Mouse (Mus musculus) erythroblast, embryonic 14.5 days (primary cell): Measurements from ENCODE around the gene Chad.

ENCODE experiments used
- GATA1 ChIP-seq: IDR thresholded peaks from 2 replicates; pipeline ENCODE4 v1.6.1; 2012; ENCODE audit warnings: low read length, inconsistent platforms, mixed read lengths
- TAL1 ChIP-seq: IDR thresholded peaks from 3 replicates; pipeline ENCODE4 v1.6.1; 2012; ENCODE audit warnings: low read length, inconsistent platforms, mixed read lengths

GRCm38 (mm10) chr11:94542400-94542799 is 22.4 kb upstream of the Chad start:
- TF ChIP-seq GATA1: no peak
- TF ChIP-seq TAL1: no peak
